Mouse (Mus musculus) spleen, adult 2 months (tissue): ENCODE results near the gene Map3k21.

Experiments
- CTCF ChIP-seq: fragments of 200-500 bp; IDR thresholded peaks from 2 replicates; pipeline ENCODE4 v1.5.1; 2011; ENCODE audit warnings: mild to moderate bottlenecking, inconsistent platforms; ENCODE audit not compliant: insufficient read depth, insufficient read length, insufficient replicate concordance; ENCODE audit errors: extremely low read depth
- POLR2A ChIP-seq: fragments of 200-500 bp; IDR thresholded peaks from 2 replicates; pipeline ENCODE4 v1.6.1; 2011; ENCODE audit warnings: low read depth, low read length, inconsistent platforms

GRCm38 (mm10) chr8:125889920-125890319 is 20.3 kb upstream of the Map3k21 start:
- TF ChIP-seq CTCF (no peak), POLR2A (no peak)
